Mouse (Mus musculus) neural tube, embryonic 14.5 days (tissue): ENCODE data around the gene Tmem184b. TPM values are rescaled to one million over a fixed set of nuclear protein-coding genes. Genes with fewer than 3 reads are reported as not detected.

Experiments
- ATAC-seq: fragments of 200-750 bp; cut with Nextera tagmentation; 2 replicates; pipeline ENCODE4 v1.8.0; 2017; ENCODE audit warnings: low read depth, mild to moderate bottlenecking, moderate TSS enrichment, moderate library complexity
- H3K27ac ChIP-seq: fragments of 300-500 bp; sonication (generic); 2 replicates; pipeline ENCODE4 v1.5.1; 2014; ENCODE audit warnings: low read depth, mild to moderate bottlenecking, control low read depth, low read length, moderate library complexity, mixed read lengths
- H3K27me3 ChIP-seq: fragments of 300-500 bp; sonication (generic); 2 replicates; pipeline ENCODE4 v1.6.1; 2014; ENCODE audit warnings: low read length; ENCODE audit not compliant: control insufficient read depth, insufficient read depth
- H3K36me3 ChIP-seq: fragments of 300-500 bp; sonication (generic); 2 replicates; pipeline ENCODE4 v1.6.1; 2014; ENCODE audit warnings: low read length, mixed read lengths; ENCODE audit not compliant: control insufficient read depth, insufficient read depth
- H3K4me1 ChIP-seq: fragments of 300-500 bp; sonication (generic); 2 replicates; pipeline ENCODE4 v1.6.1; 2014; ENCODE audit warnings: low read length; ENCODE audit not compliant: control insufficient read depth, insufficient read depth
- H3K4me2 ChIP-seq: fragments of 300-500 bp; sonication (generic); 2 replicates; pipeline ENCODE4 v1.6.1; 2014; ENCODE audit warnings: mild to moderate bottlenecking, low read depth, low read length, control low read depth
- H3K4me3 ChIP-seq: fragments of 300-500 bp; sonication (generic); 2 replicates; pipeline ENCODE4 v1.5.1; 2014; ENCODE audit warnings: low read depth, low read length, control low read depth, mixed read lengths
- H3K9ac ChIP-seq: fragments of 300-500 bp; sonication (generic); replicated peaks from 2 replicates; pipeline ENCODE4 v1.6.1; 2014; ENCODE audit warnings: low read depth, mild to moderate bottlenecking, control low read depth, low read length, mixed read lengths
- H3K9me3 ChIP-seq: fragments of 300-500 bp; sonication (generic); 2 replicates; pipeline ENCODE4 v1.6.1; 2016; ENCODE audit warnings: low read length; ENCODE audit not compliant: control insufficient read depth
- WGBS: fragments of 180-500 bp; shearing (Covaris S2); extraction: QIAGEN DNeasy Blood & Tissue Kit; methylation state at CpG from one replicate; pipeline ENCODE4 v1.1.7; 2014; 5-methylcytosine and 5-hydroxymethylcytosine counted together
- polyA plus RNA-seq: library from polyadenylated mRNA; unstranded; fragments of >200 nt; fragmentation: Nextera tagmentation; extraction: Ambion mirVana; gene quantifications from 2 replicates; pipeline ENCODE4 v1.2.1, GENCODE M21; 2014

Tmem184b gene
- polyA plus RNA-seq, 1 experiment from 2014 or later = 31.2 TPM

- 85% methylated on average over 15 of the region's 15 CpGs for WGBS
- Histone ChIP-seq H3K27ac (no peak overlapping the region), H3K9ac (no peak overlapping the region), H3K4me2 (no peak overlapping the region), H3K4me1 (no peaks in the 10 kb centered on the region), H3K36me3 (peaks cover 36% of the 10 kb centered on the region), H3K27me3 (no peaks in the 10 kb centered on the region), H3K9me3 (no peaks in the 10 kb centered on the region), H3K4me3 (no peak overlapping the region)
- ATAC-seq = no peak
Observed at GRCm38 (mm10) chr15:79369452-79370280, 33.7 kb downstream of the Tmem184b start.

GRCm38 (mm10) chr15:79368861-79369440 lies 34.4 kb downstream of the Tmem184b start:
- ATAC-seq = no peak

GRCm38 (mm10) chr15:79368313-79368811 lies 35.0 kb downstream of the Tmem184b start:
- WGBS = 71% methylated on average over 14 of the region's 14 CpGs
- ATAC-seq = no peak
- Histone ChIP-seq H3K9ac (no peak overlapping the region), H3K4me3 (no peak overlapping the region), H3K9me3 (no peaks in the 10 kb centered on the region), H3K36me3 (peaks cover 39% of the 10 kb centered on the region), H3K4me1 (no peaks in the 10 kb centered on the region), H3K4me2 (no peak overlapping the region), H3K27me3 (no peaks in the 10 kb centered on the region), H3K27ac (peak overlapping the region; percentile 52; the same call in 1 of the 2 replicates)

More at GRCm38 (mm10) chr15:79368861-79369440, 34.4 kb downstream of the Tmem184b start:
- Histone ChIP-seq H3K27ac (no peak overlapping the region), H3K27me3 (no peaks in the 10 kb centered on the region), H3K4me3 (no peak overlapping the region), H3K9ac (no peak overlapping the region), H3K36me3 (peaks cover 40% of the 10 kb centered on the region), H3K9me3 (no peaks in the 10 kb centered on the region), H3K4me1 (no peaks in the 10 kb centered on the region), H3K4me2 (no peak overlapping the region)
- 83% methylated on average over 8 of the region's 8 CpGs for WGBS

GRCm38 (mm10) chr15:79366402-79366801 lies 37.0 kb downstream of the Tmem184b start:
- H3K36me3 ChIP-seq = peaks cover 37% of the 10 kb centered on the region
- no peak overlapping the region for H3K27ac ChIP-seq
- 91% methylated on average over 5 of the region's 5 CpGs for WGBS
- no peak for ATAC-seq
- no peak overlapping the region for H3K4me3 ChIP-seq
- no peaks in the 10 kb centered on the region for H3K27me3 ChIP-seq
- H3K4me2 ChIP-seq = no peak overlapping the region
- no peaks in the 10 kb centered on the region for H3K4me1 ChIP-seq
- H3K9me3 ChIP-seq = no peaks in the 10 kb centered on the region
- H3K9ac ChIP-seq = no peak overlapping the region

GRCm38 (mm10) chr15:79365068-79365467 lies 38.3 kb downstream of the Tmem184b start:
- H3K9me3 ChIP-seq = no peaks in the 10 kb centered on the region
- H3K9ac ChIP-seq = no peak overlapping the region
- peaks cover 40% of the 10 kb centered on the region for H3K36me3 ChIP-seq
- H3K4me2 ChIP-seq = no peak overlapping the region
- no peaks in the 10 kb centered on the region for H3K27me3 ChIP-seq
- no peak for ATAC-seq
- H3K27ac ChIP-seq = no peak overlapping the region
- no peak overlapping the region for H3K4me3 ChIP-seq
- 96% methylated on average over 12 of the region's 12 CpGs for WGBS
- no peaks in the 10 kb centered on the region for H3K4me1 ChIP-seq

GRCm38 (mm10) chr15:79364120-79364519 lies 39.2 kb downstream of the Tmem184b start:
- Histone ChIP-seq H3K4me3 (no peak overlapping the region), H3K27me3 (no peaks in the 10 kb centered on the region), H3K27ac (no peak overlapping the region), H3K9ac (no peak overlapping the region), H3K9me3 (no peaks in the 10 kb centered on the region), H3K36me3 (peaks cover 31% of the 10 kb centered on the region), H3K4me1 (no peaks in the 10 kb centered on the region), H3K4me2 (no peak overlapping the region)
- WGBS = 81% methylated on average over 6 of the region's 6 CpGs
- ATAC-seq = no peak

GRCm38 (mm10) chr15:79361023-79361422 lies 42.3 kb downstream of the Tmem184b start:
- Histone ChIP-seq H3K4me3 (no peak overlapping the region), H3K4me2 (no peak overlapping the region), H3K9ac (no peak overlapping the region; the same call in 1 of the 2 replicates), H3K9me3 (no peaks in the 10 kb centered on the region), H3K27ac (no peak overlapping the region), H3K36me3 (peaks cover 23% of the 10 kb centered on the region), H3K27me3 (peaks cover 2% of the 10 kb centered on the region; the same call in 1 of the 2 replicates), H3K4me1 (peaks cover 6% of the 10 kb centered on the region)
- 74% methylated on average over 4 of the region's 4 CpGs for WGBS
- no peak for ATAC-seq

- peaks cover 23% of the 10 kb centered on the region for H3K36me3 ChIP-seq
- no peak for ATAC-seq
- H3K4me1 ChIP-seq = peaks cover 6% of the 10 kb centered on the region
- H3K4me2 ChIP-seq = no peak overlapping the region
- H3K4me3 ChIP-seq = no peak overlapping the region
- H3K9me3 ChIP-seq = no peaks in the 10 kb centered on the region
- H3K9ac ChIP-seq = no peak overlapping the region
- 71% methylated on average over 7 of the region's 7 CpGs for WGBS
- H3K27ac ChIP-seq = no peak overlapping the region
- peaks cover 3% of the 10 kb centered on the region; the same call in 1 of the 2 replicates for H3K27me3 ChIP-seq
Observed at GRCm38 (mm10) chr15:79360371-79360770, 43.0 kb downstream of the Tmem184b start.

GRCm38 (mm10) chr15:79359954-79360353 lies 43.4 kb downstream of the Tmem184b start:
- peaks cover 6% of the 10 kb centered on the region for H3K4me1 ChIP-seq
- ATAC-seq = no peak
- H3K36me3 ChIP-seq = peaks cover 23% of the 10 kb centered on the region
- H3K27ac ChIP-seq = no peak overlapping the region
- no peak overlapping the region for H3K4me2 ChIP-seq
- no peak overlapping the region for H3K4me3 ChIP-seq
- H3K27me3 ChIP-seq = peaks cover 3% of the 10 kb centered on the region; the same call in 1 of the 2 replicates
- WGBS = 47% methylated on average over 6 of the region's 6 CpGs
- no peak overlapping the region for H3K9ac ChIP-seq
- no peaks in the 10 kb centered on the region for H3K9me3 ChIP-seq
